Mouse (Mus musculus) B cell, adult 2 months (primary cell): Measurements from ENCODE around the gene Mapk8ip1.

Experiments used
- DNase-seq, 2 experiments: peaks; one replicate each; pipeline ENCODE4 v3.0.0; 2022

Mapk8ip1 gene

GRCm38 (mm10) chr2:92371971-92372690, 28.9 kb downstream of the Mapk8ip1 start:
- DNase-seq, result no peak

- DNase-seq, result peak; percentile 39 to 40
Measured at GRCm38 (mm10) chr2:92370821-92371805, 29.9 kb downstream of the Mapk8ip1 start.

GRCm38 (mm10) chr2:92370375-92370774, 30.7 kb downstream of the Mapk8ip1 start:
- DNase-seq, result no peak

- DNase-seq, result no peak
Measured at GRCm38 (mm10) chr2:92367383-92368029, 33.6 kb downstream of the Mapk8ip1 start.

- no peak for DNase-seq
Measured at GRCm38 (mm10) chr2:92365568-92365967, 35.5 kb downstream of the Mapk8ip1 start.

- DNase-seq, result no peak
Measured at GRCm38 (mm10) chr2:92364086-92364485, 37.0 kb downstream of the Mapk8ip1 start.

GRCm38 (mm10) chr2:92362571-92363228, 38.4 kb downstream of the Mapk8ip1 start:
- no peak for DNase-seq

- no peak for DNase-seq
Measured at GRCm38 (mm10) chr2:92361795-92362194, 39.3 kb downstream of the Mapk8ip1 start.

GRCm38 (mm10) chr2:92360893-92361292, 40.2 kb downstream of the Mapk8ip1 start:
- DNase-seq, result no peak

GRCm38 (mm10) chr2:92360186-92360823, 40.8 kb downstream of the Mapk8ip1 start:
- DNase-seq, result no peak

- no peak for DNase-seq
Measured at GRCm38 (mm10) chr2:92359301-92359700, 41.8 kb downstream of the Mapk8ip1 start.

- DNase-seq, result no peak
Measured at GRCm38 (mm10) chr2:92354224-92354623, 46.8 kb downstream of the Mapk8ip1 start.

- no peak for DNase-seq
Measured at GRCm38 (mm10) chr2:92353402-92353801, 47.7 kb downstream of the Mapk8ip1 start.

GRCm38 (mm10) chr2:92350686-92351085, 50.4 kb downstream of the Mapk8ip1 start:
- no peak for DNase-seq

- DNase-seq, result no peak
Measured at GRCm38 (mm10) chr2:92349589-92350425, 51.3 kb downstream of the Mapk8ip1 start.

GRCm38 (mm10) chr2:92347191-92347590, 53.9 kb downstream of the Mapk8ip1 start:
- DNase-seq, result no peak

- no peak for DNase-seq
Measured at GRCm38 (mm10) chr2:92342418-92342817, 58.6 kb downstream of the Mapk8ip1 start.
